13 mouse cellular contexts compared by ENCODE assay signal in the genomic region with DNA sequence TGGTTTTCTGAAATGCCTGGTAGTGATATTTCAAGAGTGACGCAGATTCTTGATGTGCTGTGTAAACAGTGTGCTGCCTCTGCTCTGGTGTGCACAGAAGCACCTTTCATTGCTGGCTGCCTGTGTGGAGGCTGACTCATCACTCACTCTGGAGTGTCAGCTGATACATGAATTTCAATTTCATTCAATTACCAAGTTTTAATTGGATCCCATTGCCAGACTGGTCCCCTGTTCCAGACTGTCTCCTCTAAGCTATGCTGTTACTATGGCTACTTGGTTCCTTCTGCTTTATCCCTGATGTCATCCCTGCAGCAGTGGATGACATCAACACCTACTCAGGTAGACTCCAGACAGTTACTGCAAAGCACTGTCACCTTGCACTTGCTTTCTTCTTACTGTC.
DNase-seq lines count a peak whose midpoint lies in the region; ATAC-seq and TF ChIP-seq lines count a peak whose summit lies in the region.
"Had no signal": no experiment of that assay in that cellular context is flagged by ENCODE, and none has a peak within 500 bp of the region (broad histone marks: within the 10 kb centered on the region; RNA-seq: fewer than 3 reads in every experiment).

No protein-coding gene starts in this region.

- no peak overlapping the region for H3K4me2 ChIP-seq in forebrain, postnatal 0 days (ENCODE audit: low read depth)
- no peak overlapping the region for H3K4me2 ChIP-seq in neural tube, embryonic 14.5 days (ENCODE audit: low read depth, low read length)
- H3K4me2 ChIP-seq: heart, embryonic 15.5 days; limb, embryonic 13.5 days had no signal

- no peaks in the 10 kb centered on the region for H3K27me3 ChIP-seq in forebrain, postnatal 0 days (ENCODE audit: insufficient read depth, low read length)
- H3K27me3 ChIP-seq in neural tube, embryonic 14.5 days (ENCODE audit: control insufficient read depth, insufficient read depth, low read length) = no peaks in the 10 kb centered on the region
- H3K27me3 ChIP-seq: heart, embryonic 15.5 days; limb, embryonic 13.5 days had no signal

- TF ChIP-seq CTCF in forebrain, postnatal 0 days (IDR thresholded peaks at IDR 0.05; ENCODE audit: low read depth) = no peak

- 0 out of 2 replicates have a peak, but pooled peaks cover 3% of the 10 kb centered on the region for H3K9me3 ChIP-seq in forebrain, postnatal 0 days (ENCODE audit: low read length)
- no peaks in the 10 kb centered on the region for H3K9me3 ChIP-seq in neural tube, embryonic 14.5 days (ENCODE audit: control insufficient read depth, low read length)
- H3K9me3 ChIP-seq: heart, embryonic 15.5 days; limb, embryonic 13.5 days had no signal

- no peak overlapping the region for H3K9ac ChIP-seq in forebrain, postnatal 0 days
- H3K9ac ChIP-seq in neural tube, embryonic 14.5 days (replicated peaks; ENCODE audit: low read depth, low read length) = no peak overlapping the region
- H3K9ac ChIP-seq: heart, embryonic 15.5 days; limb, embryonic 13.5 days had no signal

- 38% methylated on average over 1 of the region's 1 CpGs for WGBS in forebrain, postnatal 0 days
- 38% methylated on average over 1 of the region's 1 CpGs for WGBS in neural tube, embryonic 14.5 days

- H3K36me3 ChIP-seq in forebrain, postnatal 0 days (ENCODE audit: insufficient read depth) = no peaks in the 10 kb centered on the region
- no peaks in the 10 kb centered on the region for H3K36me3 ChIP-seq in neural tube, embryonic 14.5 days (ENCODE audit: control insufficient read depth, insufficient read depth, low read length)
- H3K36me3 ChIP-seq: heart, embryonic 15.5 days had no signal

- no peak overlapping the region for H3K4me3 ChIP-seq in forebrain, postnatal 0 days (ENCODE audit: low read depth, low read length)
- no peak overlapping the region for H3K4me3 ChIP-seq in neural tube, embryonic 14.5 days (ENCODE audit: low read depth, low read length)
- H3K4me3 ChIP-seq: heart, embryonic 15.5 days; limb, embryonic 13.5 days had no signal

- peak; percentile 51 for DNase-seq in layer of hippocampus, adult 11-12 months (ENCODE audit: low spot score)
- no peak for DNase-seq in layer of hippocampus, postnatal 25 days (ENCODE audit: extremely low spot score in 1 of 2, low spot score in 1 of 2)
- peak; percentile 68 for DNase-seq in forebrain, postnatal 0 days
- DNase-seq in layer of hippocampus, adult 9-11 months = peak; percentile 81
- no peak for DNase-seq in kidney, postnatal 14 days
- no peak for DNase-seq in lung, postnatal 4 days
- DNase-seq in gastrocnemius, postnatal 4 days (ENCODE audit: low spot score in 2 of 2) = no peak
- DNase-seq: embryo, embryonic 11 days; kidney, adult 8-10 months had no signal

- ATAC-seq in forebrain, postnatal 0 days = peak; percentile 95
- ATAC-seq in neural tube, embryonic 14.5 days (ENCODE audit: low read depth) = peak; percentile 87

- H3K4me1 ChIP-seq in forebrain, postnatal 0 days (ENCODE audit: insufficient read depth) = 0 out of 2 replicates have a peak, but pooled peaks cover 9% of the 10 kb centered on the region
- H3K4me1 ChIP-seq in neural tube, embryonic 14.5 days (ENCODE audit: control insufficient read depth, insufficient read depth, low read length) = no peaks in the 10 kb centered on the region
- H3K4me1 ChIP-seq: heart, embryonic 15.5 days had no signal

- H3K27ac ChIP-seq in forebrain, postnatal 0 days (ENCODE audit: low read depth, low read length) = peak overlapping the region; percentile 55
- H3K27ac ChIP-seq in neural tube, embryonic 14.5 days (ENCODE audit: low read depth, low read length) = peak overlapping the region; percentile 40
- H3K27ac ChIP-seq: heart, embryonic 15.5 days; limb, embryonic 13.5 days; stomach, postnatal 0 days had no signal

Comparison
In these comparisons a context has a peak if more than half of its experiments do, and no peak if none do; other contexts are left out.
1. DNase-seq: peak in layer of hippocampus, adult 11-12 months (single experiment), forebrain, postnatal 0 days (single experiment) and layer of hippocampus, adult 9-11 months (single experiment); none in layer of hippocampus, postnatal 25 days (0 of 2), kidney, postnatal 14 days (single experiment), lung, postnatal 4 days (0 of 2) and gastrocnemius, postnatal 4 days (0 of 2).